Mouse (Mus musculus) heart, adult 10 weeks (tissue): Measurements from ENCODE around the gene Tmem50a. TPM values are rescaled to one million over a fixed set of nuclear protein-coding genes. Genes with fewer than 3 reads are reported as not detected.

Experiments used
- polyA plus RNA-seq: library from polyadenylated mRNA; stranded (reverse); fragments of 350-450 nt; fragmentation: Illumina TruSeq; extraction: RNeasy Lipid Tissue Mini Kit (QIAGEN cat#74804); gene quantifications from one replicate; pipeline ENCODE4 v1.2.3, GENCODE M21; 2014; ENCODE audit warnings: low read depth, low replicate concordance

Gene Tmem50a
- 69.9 TPM for polyA plus RNA-seq

GRCm38 (mm10) chr4:134914864-134915209 lies at the start of gene Tmem50a:
TSS of gene Tmem50a (minus strand) at chr4:134915024.

GRCm38 (mm10) chr4:134930684-134931481 lies 16.1 kb upstream of the Tmem50a start, which contains the start of gene Syf2:
TSS of gene Syf2 (plus strand) at chr4:134930898.

DNA sequence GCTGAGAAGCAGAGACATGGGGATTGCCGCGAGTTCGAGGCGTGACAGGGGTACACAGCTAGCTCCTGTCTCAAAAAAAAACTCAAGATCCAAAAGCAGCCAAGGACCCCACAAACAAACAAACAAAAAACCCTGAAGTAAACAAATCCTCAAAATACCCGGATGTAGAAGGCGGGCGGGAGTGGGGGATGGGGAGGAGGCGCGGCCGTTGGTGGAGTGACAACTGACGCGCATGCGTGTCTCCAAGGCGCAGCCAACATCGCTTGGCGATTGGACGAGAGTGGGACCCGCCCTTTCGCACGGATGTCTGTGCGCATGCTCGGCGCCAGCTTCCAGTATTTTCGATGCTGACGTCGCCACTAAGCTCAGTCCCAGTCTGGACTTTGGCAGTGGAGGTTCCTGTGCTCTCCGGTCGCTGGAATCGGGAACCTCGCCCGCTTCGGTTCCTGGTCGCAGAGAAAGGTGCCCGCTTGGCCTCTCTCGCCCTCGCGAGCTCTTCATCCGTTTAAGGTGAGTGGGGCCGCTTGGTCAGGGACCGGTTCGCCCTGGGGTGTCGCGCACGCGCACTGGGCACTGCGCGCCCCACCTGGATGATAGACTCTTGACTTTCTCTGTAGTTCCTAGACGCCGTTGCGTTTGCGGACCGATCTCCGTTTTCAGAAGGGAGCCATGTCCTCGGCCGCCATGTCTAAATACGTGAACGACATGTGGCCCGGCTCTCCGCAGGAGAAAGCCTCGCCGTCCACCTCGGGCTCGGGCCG lies 8.6 kb upstream of the Tmem50a start, which contains the start of gene Rsrp1:
Gene Rsrp1, plus strand, starts transcription at position 335 of the 761 bp plus-strand sequence.

GRCm38 (mm10) chr4:134863937-134864729 lies 50.7 kb downstream of the Tmem50a start, which contains the start of gene Rhd:
TSS of gene Rhd (plus strand) at chr4:134864536.

GRCm38 (mm10) chr4:134853259-134853636 lies 61.6 kb downstream of the Tmem50a start, which contains the start of gene Maco1:
TSS of gene Maco1 (minus strand) at chr4:134853345.

Other genes starting within 250 kb of the Tmem50a start
- 22.8 TPM for gene Man1c1, start 210.7 kb downstream of the Tmem50a start, polyA plus RNA-seq
- gene Ldlrap1, start 147.0 kb downstream of the Tmem50a start, polyA plus RNA-seq, result 13.3 TPM
- gene Maco1, start 61.7 kb downstream of the Tmem50a start, polyA plus RNA-seq, result 20.7 TPM
- 6.4 TPM for gene Rhd, start 50.5 kb downstream of the Tmem50a start, polyA plus RNA-seq
- gene Rsrp1, start 8.6 kb upstream of the Tmem50a start, polyA plus RNA-seq, result 293 TPM
- 81.6 TPM for gene Syf2, start 15.9 kb upstream of the Tmem50a start, polyA plus RNA-seq
- 0.13 TPM for gene Runx3, start 205.6 kb upstream of the Tmem50a start, polyA plus RNA-seq